8 mouse cellular contexts compared by ENCODE assay signal in genomic region chr17:36942791-36943471, GRCm38 (mm10). TPM values are rescaled to one million over a fixed set of nuclear protein-coding genes. Genes with fewer than 3 reads are reported as not detected.
DNase-seq lines count a peak whose midpoint lies in the region; ATAC-seq and TF ChIP-seq lines count a peak whose summit lies in the region.

TSS of gene Rnf39 (plus strand) at chr17:36942918.

- H3K4me1 ChIP-seq in testis, adult 2 months (ENCODE audit: control insufficient read depth, insufficient read depth, low read length) = peaks cover 19% of the 10 kb centered on the region
- H3K4me1 ChIP-seq in embryonic facial prominence, embryonic 12.5 days = peaks cover 10% of the 10 kb centered on the region; the same call in 1 of the 2 replicates
- H3K4me1 ChIP-seq in hindbrain, embryonic 15.5 days (replicated peaks) = peaks cover 32% of the 10 kb centered on the region
- no peaks in the 10 kb centered on the region for H3K4me1 ChIP-seq in lung, adult 2 months (ENCODE audit: control insufficient read depth, insufficient read depth, low read length)
- H3K4me1 ChIP-seq in neural tube, embryonic 14.5 days (ENCODE audit: control insufficient read depth, insufficient read depth, low read length) = peaks cover 8% of the 10 kb centered on the region; the same call in 1 of the 2 replicates

- H3K4me3 ChIP-seq in testis, adult 2 months (ENCODE audit: control insufficient read depth, low read depth, low read length) = peak within 1 kb of the TSS; percentile 21
- peak within 1 kb of the TSS; percentile 39 for H3K4me3 ChIP-seq in embryonic facial prominence, embryonic 12.5 days
- H3K4me3 ChIP-seq in hindbrain, embryonic 15.5 days = peak within 1 kb of the TSS; percentile 39
- peak within 1 kb of the TSS; percentile 51 for H3K4me3 ChIP-seq in lung, adult 2 months (replicated peaks; ENCODE audit: extremely low read depth, low read depth, low read length)
- H3K4me3 ChIP-seq in neural tube, embryonic 14.5 days (ENCODE audit: low read depth, low read length) = peak within 1 kb of the TSS; percentile 35

- DNase-seq in testis, postnatal 14 days (ENCODE audit: low spot score) = no peak
- no peak for DNase-seq in lung, adult 2 months
- no peak for DNase-seq in spleen, postnatal 4 days (ENCODE audit: low spot score in 2 of 2)
- DNase-seq in adipocyte (ENCODE audit: low spot score) = no peak

- H3K4me2 ChIP-seq in embryonic facial prominence, embryonic 12.5 days (replicated peaks) = peak within 1 kb of the TSS; percentile 72
- H3K4me2 ChIP-seq in hindbrain, embryonic 15.5 days = peak within 1 kb of the TSS; percentile 66
- H3K4me2 ChIP-seq in neural tube, embryonic 14.5 days (ENCODE audit: low read depth, low read length) = peak within 1 kb of the TSS; percentile 59

- no peaks in the 10 kb centered on the region for H3K27me3 ChIP-seq in testis, adult 2 months (ENCODE audit: control insufficient read depth, insufficient read depth, low read length)
- peaks cover 70% of the 10 kb centered on the region for H3K27me3 ChIP-seq in embryonic facial prominence, embryonic 12.5 days
- peaks cover 33% of the 10 kb centered on the region for H3K27me3 ChIP-seq in hindbrain, embryonic 15.5 days
- peaks cover 22% of the 10 kb centered on the region for H3K27me3 ChIP-seq in neural tube, embryonic 14.5 days (ENCODE audit: control insufficient read depth, insufficient read depth, low read length)

- ATAC-seq in embryonic facial prominence, embryonic 12.5 days (ENCODE audit: insufficient number of reproducible peaks, insufficient read depth, low FRiP score, low TSS enrichment) = no peak
- no peak for ATAC-seq in hindbrain, embryonic 15.5 days (ENCODE audit: low FRiP score, low read depth)
- ATAC-seq in neural tube, embryonic 14.5 days (ENCODE audit: low read depth) = 0 out of 2 replicates have a peak, but pooled peaks have one; percentile 5

- no peak for TF ChIP-seq POLR2A in testis, adult 2 months (IDR thresholded peaks at IDR 0.05; ENCODE audit: control insufficient read depth, low read depth, low read length)
- TF ChIP-seq POLR2A in lung, adult 2 months (IDR thresholded peaks at IDR 0.05; ENCODE audit: borderline replicate concordance, extremely low read depth, low read depth, low read length) = peak; percentile 82; the same call in 1 of the 2 replicates

- H3K27ac ChIP-seq in testis, adult 2 months (ENCODE audit: control insufficient read depth, insufficient read depth, low read depth, low read length) = no peak within 1 kb of the TSS
- no peak within 1 kb of the TSS for H3K27ac ChIP-seq in embryonic facial prominence, embryonic 12.5 days
- H3K27ac ChIP-seq in hindbrain, embryonic 15.5 days (replicated peaks) = no peak within 1 kb of the TSS
- H3K27ac ChIP-seq in neural tube, embryonic 14.5 days (ENCODE audit: low read depth, low read length) = no peak within 1 kb of the TSS

- 3% methylated on average over 59 of the region's 59 CpGs for WGBS in embryonic facial prominence, embryonic 12.5 days
- 3% methylated on average over 59 of the region's 59 CpGs for WGBS in hindbrain, embryonic 15.5 days
- WGBS in lung, adult 2 months = 2% methylated on average over 58 of the region's 59 CpGs
- 3% methylated on average over 57 of the region's 59 CpGs for WGBS in neural tube, embryonic 14.5 days

- H3K9ac ChIP-seq in embryonic facial prominence, embryonic 12.5 days = peak within 1 kb of the TSS; percentile 40; the same call in 1 of the 2 replicates
- H3K9ac ChIP-seq in hindbrain, embryonic 15.5 days = peak within 1 kb of the TSS; percentile 28; the same call in 1 of the 2 replicates
- peak within 1 kb of the TSS; percentile 44; the same call in 1 of the 2 replicates for H3K9ac ChIP-seq in neural tube, embryonic 14.5 days (replicated peaks; ENCODE audit: low read depth, low read length)

- TF ChIP-seq CTCF in testis, adult 2 months (IDR thresholded peaks at IDR 0.05; ENCODE audit: control insufficient read depth, insufficient read depth, insufficient replicate concordance, low read depth, low read length) = no peak
- TF ChIP-seq CTCF in lung, adult 2 months (IDR thresholded peaks at IDR 0.05; ENCODE audit: insufficient read depth, low read length) = no peak

- H3K36me3 ChIP-seq in testis, adult 2 months (ENCODE audit: control insufficient read depth, insufficient read depth, low read length) = no peaks in the 10 kb centered on the region
- H3K36me3 ChIP-seq in embryonic facial prominence, embryonic 12.5 days = no peaks in the 10 kb centered on the region
- no peaks in the 10 kb centered on the region for H3K36me3 ChIP-seq in hindbrain, embryonic 15.5 days
- no peaks in the 10 kb centered on the region for H3K36me3 ChIP-seq in neural tube, embryonic 14.5 days (ENCODE audit: control insufficient read depth, insufficient read depth, low read length)

- no peaks in the 10 kb centered on the region for H3K9me3 ChIP-seq in embryonic facial prominence, embryonic 12.5 days
- no peaks in the 10 kb centered on the region for H3K9me3 ChIP-seq in hindbrain, embryonic 15.5 days
- no peaks in the 10 kb centered on the region for H3K9me3 ChIP-seq in neural tube, embryonic 14.5 days (ENCODE audit: control insufficient read depth, low read length)

RNA-seq across cellular contexts. Expression of gene Rnf39, which starts in this region (rescaled TPM):
- polyA plus RNA-seq in testis, adult 2 months (2012; rRNA removed) = 0.32 TPM in 2 replicates
- 0.23 and 0.41 TPM in 2 replicates for polyA plus RNA-seq in embryonic facial prominence, embryonic 12.5 days (2016; fragmentation: Nextera tagmentation; extraction: Ambion mirVana)
- 1.5 and 1.7 TPM in 2 replicates for polyA plus RNA-seq in hindbrain, embryonic 15.5 days (2015; fragmentation: Nextera tagmentation; extraction: Ambion mirVana)
- polyA plus RNA-seq in lung, adult 2 months (2012; rRNA removed) = 34.4 and 42.1 TPM in 2 replicates
- polyA plus RNA-seq in neural tube, embryonic 14.5 days (2014; fragmentation: Nextera tagmentation; extraction: Ambion mirVana) = 1.0 and 2.0 TPM in 2 replicates

Comparison
In these comparisons a context has a peak if more than half of its experiments do, and no peak if none do; other contexts are left out.
1. RNA of gene Rnf39 (polyA plus RNA-seq): 34.4 to 42.1 TPM in lung, adult 2 months; 1.0 to 2.0 TPM in neural tube, embryonic 14.5 days, 1.5 to 1.7 TPM in hindbrain, embryonic 15.5 days, 0.23 to 0.41 TPM in embryonic facial prominence, embryonic 12.5 days and 0.32 TPM in testis, adult 2 months; every median in the first group is over 10 times any median in the second.
2. Peak in every context shown above with its lines, with median percentiles within 50 percentile points of each other: H3K4me3 ChIP-seq, H3K4me2 ChIP-seq and H3K9ac ChIP-seq.